Mouse (Mus musculus) cerebellum, postnatal 36 days (tissue): Measurements from ENCODE around the gene Ano10.

Experiments used
- DNase-seq, 2 experiments: peaks; one replicate each; pipeline ENCODE4 v3.0.0; 2021 to 2022; ENCODE audit warnings: mixed read lengths in 2 of 2

The Ano10 gene

DNA sequence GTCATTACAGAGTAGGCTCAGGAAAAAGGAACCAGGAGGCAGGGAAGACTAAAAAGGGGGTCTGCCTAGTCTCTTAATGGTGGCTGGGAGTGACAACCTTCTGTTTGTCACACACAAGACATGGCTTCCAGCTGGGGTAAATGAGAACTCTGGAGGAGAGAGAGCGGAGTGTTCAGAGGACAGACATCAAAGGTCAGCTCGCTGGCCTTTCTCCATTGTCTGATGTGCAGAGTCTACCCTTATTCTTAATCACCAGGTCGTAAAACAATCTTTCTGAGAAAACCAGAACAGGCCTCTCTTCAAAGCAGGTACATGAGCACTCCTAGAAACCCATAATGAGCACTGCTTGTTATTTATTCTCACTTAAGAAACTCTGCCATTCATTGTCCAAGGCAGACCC, 5.8 kb downstream of the Ano10 start:
- no peak for DNase-seq

DNA sequence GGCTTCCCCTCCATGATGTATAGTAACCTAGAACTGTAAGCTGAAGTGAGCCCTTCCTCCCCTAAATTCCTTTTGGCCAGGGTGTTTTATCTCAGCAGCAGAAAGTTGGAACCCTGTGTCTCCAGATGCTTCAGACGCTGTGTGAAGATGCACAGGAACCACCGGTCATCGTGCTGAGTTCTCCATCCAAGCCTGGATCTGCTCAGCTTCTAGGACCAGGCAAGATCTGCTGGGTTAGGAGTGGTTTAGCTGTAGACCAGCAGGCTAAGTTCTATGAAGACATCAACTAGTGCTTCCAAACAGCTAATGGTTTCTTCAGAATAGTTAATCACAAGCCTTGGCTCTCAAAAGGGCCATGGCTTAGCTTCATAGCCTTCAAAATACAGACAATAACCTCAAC, 6.7 kb downstream of the Ano10 start:
- DNase-seq: no peak

DNA sequence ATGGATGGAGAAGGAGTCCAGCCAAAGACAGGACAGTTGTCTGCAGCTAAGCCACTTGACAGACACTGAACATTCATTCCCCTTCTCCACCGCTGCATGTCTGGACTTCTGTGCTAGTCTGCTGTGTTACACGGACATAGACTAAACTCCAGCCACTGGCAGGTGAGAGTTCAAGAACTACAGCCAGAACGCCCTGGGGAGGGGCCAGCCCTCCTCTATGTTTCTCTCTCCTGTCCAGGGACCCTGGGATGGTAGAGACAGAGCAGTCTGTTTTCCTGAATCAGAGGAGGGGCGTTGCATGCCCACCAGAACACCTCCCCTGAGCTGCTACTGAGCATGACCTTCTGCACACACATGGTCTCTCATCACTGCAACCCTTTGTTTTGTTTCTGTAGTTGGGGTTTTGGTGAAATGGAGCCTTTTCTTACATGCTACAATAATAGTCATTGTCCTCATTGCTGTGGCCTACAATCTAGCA, 8.4 kb downstream of the Ano10 start:
- no peak for DNase-seq

DNA sequence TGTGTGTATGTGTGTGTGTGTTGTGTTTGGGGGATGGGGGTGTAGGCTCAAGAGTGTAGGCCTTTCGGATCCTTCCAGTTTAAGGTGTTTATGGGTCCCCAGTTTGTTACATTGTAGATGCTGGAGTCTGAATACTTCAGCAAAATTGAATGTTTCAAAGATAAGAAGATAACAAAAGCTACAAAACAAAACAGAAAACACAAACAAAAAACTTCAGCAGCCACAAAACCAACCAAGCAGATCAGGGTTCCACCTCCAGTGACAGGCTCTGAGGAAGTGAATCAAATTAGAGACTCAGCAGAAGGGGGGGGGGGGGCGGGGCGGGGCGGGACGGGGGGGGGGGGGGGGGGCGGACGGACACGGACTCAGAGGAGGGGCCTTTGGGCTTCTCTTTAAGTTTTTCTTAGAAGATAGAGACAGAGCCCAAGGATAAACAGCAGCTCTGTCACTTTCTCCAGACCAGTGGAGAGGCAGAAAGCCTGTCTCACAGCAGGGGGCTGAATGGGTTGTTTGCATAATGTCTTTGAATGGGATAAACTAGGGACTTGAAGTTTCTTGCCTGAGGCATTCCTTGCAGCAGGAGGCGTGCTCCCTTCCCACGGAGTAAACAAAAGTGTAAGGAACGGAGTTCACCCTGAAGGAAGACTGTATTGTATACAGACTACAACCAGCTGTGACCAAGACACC, 8.9 kb downstream of the Ano10 start:
- no peak for DNase-seq

DNA sequence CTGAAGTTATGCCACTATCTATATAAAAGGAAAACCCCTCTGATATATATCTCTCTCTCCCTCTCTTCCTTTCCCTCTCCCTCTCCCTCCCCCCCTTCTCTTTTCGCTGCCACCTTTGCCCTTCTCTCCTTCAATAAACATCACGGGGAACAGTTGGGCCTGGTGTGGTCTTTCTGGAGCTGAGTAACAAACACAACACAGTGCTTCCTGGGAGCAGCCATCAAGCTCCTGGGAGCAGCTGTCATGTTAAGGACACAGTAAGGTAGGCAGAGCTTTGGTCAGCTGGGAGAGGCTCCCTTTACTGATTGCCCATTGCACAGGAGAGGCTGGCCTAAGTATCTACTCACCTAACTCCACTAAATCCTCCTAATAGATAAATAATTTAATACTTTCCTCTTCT, 9.5 kb downstream of the Ano10 start:
- DNase-seq: no peak

DNA sequence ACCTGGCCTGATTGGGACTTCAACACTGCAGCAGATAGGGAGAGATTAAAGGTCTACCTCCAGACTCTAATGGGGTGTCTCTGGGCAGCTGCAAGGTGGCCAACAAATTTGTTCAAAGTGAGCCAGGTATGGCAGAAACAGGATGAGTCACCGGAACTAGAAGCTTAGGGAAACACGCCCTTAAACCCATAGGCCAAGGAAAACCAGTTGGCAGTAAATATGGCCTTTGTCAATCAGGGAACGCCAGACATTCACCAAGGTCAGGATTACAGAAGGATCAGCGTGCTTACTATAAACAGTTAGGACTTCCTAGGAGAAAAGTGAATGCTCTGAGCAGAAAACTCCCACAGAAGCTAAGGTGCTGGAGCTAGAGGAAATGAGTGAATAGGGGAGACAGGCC, 13.2 kb downstream of the Ano10 start:
- no peak for DNase-seq

DNA sequence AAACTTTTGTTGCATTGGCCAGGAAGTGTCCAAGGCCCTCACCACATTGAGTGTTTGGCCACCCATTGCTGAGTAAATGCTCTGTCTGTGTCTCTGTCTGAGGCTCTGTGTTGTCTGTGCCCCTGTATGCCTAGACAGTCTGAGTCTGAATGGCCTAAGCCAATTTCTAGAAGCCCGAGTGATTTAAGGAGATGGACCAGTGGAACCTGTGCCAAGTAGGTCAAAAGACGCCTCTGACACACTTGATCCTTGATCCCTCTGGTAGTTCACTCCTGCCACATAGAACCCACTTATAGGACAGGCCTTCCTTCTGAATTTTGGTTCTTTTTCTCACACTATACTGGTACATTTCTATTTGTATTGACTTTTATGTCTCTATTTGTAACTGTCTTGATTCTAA, 17.6 kb downstream of the Ano10 start:
- no peak for DNase-seq

DNA sequence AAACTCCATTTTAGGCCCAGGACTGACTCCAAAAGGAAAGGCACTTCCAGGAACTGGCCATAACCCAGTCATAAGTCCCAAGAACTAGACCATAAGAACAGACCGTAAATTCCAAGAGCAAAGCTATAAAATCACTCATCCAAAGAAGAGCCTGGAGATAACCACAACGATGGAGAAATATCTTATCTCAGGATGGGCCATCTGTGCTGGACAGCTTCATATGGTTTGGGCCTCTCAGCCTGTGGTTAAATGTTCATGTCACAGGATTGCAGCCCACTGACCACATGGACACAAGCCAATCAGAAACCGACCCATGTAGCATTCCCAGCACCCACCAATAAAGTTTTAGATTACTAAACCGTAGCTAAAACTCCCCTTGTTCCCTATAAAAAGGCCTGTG, 18.1 kb downstream of the Ano10 start:
- no peak for DNase-seq

DNA sequence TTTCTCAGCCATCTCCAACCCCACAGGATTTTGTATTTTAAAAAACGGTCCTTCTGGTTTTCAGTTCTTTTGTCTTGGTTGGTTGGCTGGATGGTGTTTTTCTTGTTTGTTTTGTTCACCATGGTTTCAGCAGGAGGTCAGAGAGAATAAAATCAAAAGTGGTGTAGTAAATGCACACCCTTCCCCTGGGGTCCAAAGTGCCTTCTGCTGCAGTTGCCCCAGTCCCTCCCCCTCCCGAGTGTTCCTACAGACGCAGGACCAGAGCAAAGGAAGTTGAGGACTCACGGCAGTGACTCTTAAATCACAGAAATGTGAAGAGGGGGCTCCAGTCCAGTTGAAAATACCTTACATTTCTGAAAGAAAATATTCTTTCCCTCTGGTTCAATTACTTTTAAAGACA, 19.9 kb downstream of the Ano10 start:
- DNase-seq: no peak

DNA sequence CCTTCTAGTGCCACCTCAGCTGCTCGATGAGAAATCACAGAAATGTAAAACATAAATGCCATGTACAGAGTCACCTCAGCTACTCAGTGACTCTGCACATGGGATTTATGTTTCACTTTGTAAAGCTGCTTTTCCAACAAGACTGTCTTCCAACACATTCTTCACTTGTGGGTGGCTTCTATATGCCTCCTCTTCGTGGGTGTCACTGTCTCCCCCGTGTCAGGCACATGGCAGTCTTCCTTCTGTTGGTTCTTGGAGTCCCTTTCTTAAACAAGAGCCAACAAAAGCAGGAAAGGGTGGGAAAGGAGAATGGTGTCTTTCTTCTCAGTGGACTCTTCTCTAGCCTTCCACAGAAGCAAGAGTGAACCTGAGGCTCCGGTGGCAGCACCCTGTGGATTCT, 20.3 kb downstream of the Ano10 start:
- DNase-seq: no peak

DNA sequence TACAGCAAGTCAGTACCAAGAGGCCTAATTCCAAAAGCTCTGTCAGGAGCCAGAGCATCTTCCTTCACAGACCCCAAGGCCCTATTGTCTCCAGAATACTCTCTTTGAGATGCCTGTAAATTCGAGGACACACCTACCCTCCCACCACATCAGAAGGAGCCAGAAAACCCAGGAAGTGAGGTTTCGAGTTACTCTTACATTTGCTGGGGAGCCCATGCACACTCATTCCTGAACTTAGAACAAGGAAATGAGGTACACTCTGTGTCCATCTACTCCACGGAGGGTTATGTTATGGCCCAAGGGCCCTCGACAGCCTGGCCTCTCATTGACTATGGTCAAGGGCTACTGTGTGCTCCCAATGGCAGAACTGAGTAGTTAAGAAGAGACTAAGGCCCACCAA, 22.4 kb downstream of the Ano10 start:
- no peak for DNase-seq

DNA sequence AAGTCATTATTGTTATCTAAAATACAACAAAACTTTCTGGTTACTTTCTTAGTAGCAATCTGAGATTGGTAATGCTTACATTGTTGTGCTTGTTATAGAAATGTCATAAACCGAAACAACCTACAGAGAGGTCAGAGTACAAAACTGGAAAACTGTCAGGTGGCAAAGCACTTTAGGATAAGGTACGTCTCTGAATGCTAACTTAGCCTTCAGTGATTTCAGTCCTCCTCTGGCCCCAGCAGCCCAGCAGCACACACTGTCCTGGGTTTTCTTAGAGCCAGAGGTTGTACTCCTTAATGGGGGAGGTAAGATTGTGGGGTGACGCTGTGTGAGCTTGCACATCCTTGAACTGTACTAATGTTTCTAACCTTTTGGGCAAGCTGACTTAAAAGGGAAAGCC, 22.9 kb downstream of the Ano10 start:
- DNase-seq: no peak

DNA sequence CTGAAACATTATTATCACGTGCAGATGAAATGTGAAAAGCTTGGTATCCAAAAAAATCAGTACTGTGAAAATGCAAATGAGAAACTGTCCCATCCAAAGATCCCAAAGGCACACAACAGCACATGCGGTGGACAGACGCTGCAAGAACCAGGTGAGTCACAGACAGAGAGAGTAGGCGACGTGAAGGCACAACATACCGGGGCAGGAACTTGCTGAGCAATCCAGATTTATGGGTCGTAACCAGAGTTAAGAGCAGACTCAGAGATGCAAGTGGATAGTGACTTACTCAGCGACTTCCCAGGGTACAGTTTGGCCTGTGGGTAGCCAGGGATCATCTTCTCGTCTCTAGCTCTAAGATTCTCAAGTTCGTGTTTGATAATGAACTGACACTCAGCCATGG, 23.3 kb downstream of the Ano10 start:
- DNase-seq: no peak

DNA sequence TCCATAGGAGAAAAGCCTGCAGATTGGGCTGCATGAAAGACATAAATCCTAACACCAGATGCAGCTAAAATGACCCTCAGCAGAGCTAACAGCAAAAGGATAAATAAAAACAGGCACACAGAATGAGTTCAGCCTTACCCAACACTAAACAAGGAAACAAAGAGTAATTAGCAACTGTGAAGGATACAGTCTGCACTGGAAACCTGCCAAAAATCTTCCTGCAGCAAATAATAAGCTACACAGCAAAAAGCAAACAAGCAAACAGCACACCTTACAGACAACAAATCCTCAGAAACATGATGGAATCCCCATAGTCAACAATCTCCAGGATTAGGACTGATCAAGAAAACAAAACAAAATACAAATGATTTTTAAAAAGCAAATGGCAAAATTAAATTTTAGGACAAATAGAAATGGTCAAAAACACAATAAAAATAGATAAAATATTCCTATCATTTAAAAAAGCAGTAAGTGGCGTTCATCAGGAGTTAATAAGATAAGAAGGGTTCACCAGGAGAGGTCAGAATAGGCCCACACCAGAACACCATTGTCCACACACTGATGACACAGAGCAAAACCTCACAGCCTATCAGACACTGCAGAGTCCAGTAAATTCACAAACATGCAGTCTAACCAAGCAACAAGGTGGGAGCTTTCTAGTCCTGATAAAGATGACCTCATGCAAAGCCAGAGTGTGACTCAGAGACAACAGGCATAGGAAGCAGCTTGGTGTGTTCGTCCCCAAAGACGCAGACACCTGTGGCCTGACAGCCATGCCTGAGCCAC, 24.8 kb downstream of the Ano10 start:
- no peak for DNase-seq

DNA sequence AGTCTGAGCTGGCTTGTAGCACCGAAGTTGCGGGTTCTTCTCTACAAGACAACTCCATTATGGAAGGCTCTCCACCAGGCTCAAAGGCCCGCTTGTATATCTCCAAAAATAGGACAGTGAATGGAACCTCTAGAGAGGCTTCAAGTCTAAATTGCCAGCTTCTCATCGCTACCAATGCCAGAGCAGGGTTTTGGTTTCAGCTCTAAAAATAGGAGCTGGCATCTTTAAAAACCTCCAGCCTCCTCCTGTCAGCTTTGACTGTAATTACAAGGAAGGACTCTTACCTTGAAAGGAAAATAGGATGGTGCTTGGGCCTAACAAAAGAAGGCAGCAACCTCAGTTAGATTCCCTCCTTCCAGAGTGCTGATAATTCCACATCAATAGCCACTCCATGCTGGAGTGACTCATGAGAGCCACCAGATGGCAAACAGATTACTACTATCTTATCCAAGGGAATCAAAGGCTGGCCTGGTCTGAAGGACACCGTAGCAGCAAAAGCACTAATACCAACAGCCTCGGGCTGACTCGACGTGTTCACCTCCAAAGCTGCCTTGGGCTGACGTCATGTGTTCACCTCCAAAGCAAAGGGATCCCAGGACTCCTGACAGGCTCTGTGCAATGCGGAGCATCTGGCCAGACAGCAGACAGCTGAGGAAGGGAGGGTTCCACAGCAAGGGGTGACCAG, 28.6 kb downstream of the Ano10 start:
- no peak for DNase-seq

DNA sequence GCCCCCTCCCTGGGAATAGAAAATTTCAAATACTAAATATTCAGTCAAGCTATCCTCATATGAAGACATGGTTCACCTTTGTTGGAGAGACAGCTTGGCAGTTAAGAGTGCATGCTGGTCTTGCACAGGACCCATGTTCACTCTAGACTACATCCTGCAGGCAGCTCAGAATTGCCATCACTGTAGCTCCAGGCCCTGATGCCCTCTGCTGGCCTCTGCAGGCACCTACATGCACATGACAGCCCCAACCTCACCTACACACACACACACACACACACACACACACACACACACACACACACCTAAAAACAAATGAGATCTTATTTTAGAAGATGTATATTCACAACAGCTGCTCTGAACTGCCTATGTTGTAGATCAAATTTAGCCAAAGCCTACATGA, 31.1 kb downstream of the Ano10 start:
- DNase-seq: no peak

DNA sequence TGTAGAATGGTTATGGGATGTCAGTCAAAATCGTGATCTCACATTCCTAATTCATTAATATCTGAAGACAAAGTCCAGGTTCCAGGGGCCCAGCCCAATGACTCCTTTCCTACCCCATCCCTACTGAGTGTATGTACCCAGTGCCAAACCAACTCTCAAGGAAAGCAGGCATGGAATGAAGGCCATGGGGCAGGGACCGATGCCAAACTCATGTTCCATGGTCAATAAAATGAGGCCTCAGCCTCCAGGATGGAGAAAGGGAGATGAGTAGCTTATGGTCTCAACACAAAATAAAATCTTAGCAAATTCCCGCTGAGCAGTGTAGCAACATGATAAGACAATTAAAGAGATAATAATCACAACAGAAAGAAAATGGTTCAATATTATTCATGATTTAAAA, 39.8 kb downstream of the Ano10 start:
- no peak for DNase-seq

DNA sequence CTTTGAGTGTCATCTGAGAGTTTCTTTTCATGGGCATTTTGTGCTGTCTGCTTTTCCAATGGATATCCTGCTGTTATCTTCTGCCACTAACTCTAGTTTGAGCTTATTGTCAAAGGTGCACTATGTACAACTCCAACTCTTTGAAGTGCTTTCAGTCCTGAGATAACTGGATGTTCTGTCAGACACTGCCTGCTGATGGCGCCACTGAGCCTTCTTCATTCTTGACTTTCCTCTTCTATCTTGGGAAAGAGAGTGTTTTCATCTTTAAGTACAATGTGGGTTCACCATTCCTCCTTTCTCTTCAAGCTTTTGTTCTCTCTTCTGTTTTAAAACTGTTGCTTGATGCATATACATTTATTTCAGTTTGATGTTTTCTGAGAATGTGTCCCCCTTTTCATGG, 42.1 kb downstream of the Ano10 start:
- DNase-seq: no peak

DNA sequence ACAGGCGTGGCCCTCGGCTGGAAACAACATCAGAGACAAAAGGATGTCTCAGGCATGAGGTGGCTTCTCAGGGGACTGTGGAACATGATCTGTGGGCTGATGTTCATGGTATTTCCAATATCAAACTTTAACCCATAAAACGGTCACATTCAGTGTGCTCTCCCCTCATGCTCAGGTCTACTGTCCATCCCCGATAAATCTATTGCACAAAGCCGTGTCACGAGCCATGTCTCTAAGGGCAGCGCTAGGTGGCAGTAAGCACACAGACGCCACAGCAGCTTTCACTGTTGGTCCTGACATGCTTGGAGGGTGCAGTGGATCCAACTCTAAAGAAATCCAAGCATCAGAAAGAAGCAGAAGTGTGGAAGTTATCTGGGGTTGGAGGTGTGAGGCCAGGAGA, 46.1 kb downstream of the Ano10 start:
- DNase-seq: peak; percentile 42 to 43

DNA sequence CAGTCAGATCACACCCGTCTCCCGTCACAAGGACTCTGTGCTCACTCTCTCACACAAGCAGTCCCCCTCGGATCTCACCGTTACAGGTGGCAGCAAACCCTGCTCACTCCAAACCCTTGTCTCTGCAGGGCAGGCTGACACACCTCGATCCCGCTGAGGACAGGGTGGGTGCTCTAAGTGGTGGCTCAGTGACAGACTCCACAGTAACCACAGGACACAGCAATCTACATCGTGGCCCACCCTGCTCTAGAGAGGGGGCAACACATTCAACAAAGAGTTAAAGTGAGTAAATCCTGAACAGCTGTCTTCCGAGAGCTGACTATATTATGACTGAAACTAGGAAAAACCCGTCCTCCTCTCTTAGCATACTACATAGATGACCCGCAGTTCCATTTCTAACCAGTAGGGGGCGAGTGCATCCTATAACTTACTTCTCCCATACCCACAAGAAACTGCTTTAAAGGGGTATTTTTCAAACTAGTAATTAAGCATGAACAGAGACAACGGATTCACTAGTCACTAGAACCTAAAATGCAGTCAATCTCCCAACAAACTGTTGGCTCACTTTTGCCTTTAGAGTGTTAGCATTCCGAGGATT, 46.7 kb downstream of the Ano10 start:
- DNase-seq: peak; percentile 70 to 85

DNA sequence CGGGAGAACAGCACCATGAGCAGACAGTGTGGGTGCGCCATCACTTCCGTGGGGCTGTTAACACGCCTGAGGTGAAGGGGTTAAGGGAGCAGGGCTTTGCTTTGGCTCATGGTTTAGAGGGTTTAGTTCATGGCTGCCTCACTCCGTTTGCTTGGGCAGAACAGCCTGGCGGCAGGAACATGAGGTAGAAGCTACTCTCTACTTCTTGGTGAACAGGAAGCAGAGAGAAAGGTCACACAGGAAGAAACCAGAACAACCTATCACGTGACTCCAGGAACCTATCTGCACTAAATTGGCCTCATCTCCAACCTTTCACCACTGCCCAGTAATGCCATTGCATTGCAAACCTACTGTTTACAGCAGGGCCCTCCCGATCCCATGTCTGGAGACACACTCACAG, 48.3 kb downstream of the Ano10 start:
- DNase-seq: no peak

DNA sequence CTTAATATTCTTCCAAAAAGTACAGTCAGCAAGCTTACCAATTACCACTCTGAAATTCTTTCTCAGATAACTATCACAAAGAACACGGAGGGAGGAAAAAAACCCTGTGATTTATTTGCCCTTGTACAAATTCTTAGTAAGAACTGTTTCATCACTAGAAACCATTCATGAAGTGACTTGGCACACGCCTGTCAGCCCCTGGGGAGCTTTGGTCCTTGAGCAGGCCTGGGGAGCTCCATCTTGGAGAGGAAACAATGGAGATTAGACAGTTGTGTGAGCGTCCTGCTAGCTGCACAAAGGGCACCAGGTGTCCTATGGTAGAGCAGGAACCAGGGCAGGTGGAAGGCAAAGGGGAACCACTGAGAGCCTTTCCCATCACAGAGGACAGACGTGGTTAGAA, 48.8 kb downstream of the Ano10 start:
- DNase-seq: no peak

DNA sequence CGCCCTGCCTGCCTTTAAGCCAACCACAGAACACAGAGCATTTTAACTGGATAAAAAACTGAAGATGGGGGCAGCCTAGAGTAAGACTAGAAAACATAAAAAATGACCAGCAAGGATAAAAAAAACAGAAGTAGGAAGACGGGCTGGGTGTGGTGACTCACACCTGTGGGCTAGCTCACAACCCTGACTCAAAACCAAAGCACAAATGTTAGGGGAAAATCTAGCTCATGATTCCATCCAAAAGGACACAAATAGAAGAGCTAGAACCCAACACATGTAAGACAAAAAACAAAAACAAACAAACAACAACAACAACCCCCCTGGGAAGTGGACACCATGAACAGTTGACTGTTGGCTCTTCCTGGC, 49.4 kb downstream of the Ano10 start:
- DNase-seq: no peak
